Mouse (Mus musculus) telencephalon, adult 2 months (tissue): Measurements from ENCODE around the gene St6galnac4.

Experiments used
- DNase-seq: peaks from one replicate; pipeline ENCODE4 v3.0.0-alpha.2; 2011; ENCODE audit warnings: low read depth, low spot score

The St6galnac4 gene

GRCm38 (mm10) chr2:32586871-32587351 lies at the start of gene St6galnac4:
TSS of gene St6galnac4 (plus strand) at chr2:32587095.
- peak; percentile 90 for DNase-seq

- no peak for DNase-seq
These were observed 49.5 kb upstream of the St6galnac4 start for GRCm38 (mm10) chr2:32537360-32537905.

DNA sequence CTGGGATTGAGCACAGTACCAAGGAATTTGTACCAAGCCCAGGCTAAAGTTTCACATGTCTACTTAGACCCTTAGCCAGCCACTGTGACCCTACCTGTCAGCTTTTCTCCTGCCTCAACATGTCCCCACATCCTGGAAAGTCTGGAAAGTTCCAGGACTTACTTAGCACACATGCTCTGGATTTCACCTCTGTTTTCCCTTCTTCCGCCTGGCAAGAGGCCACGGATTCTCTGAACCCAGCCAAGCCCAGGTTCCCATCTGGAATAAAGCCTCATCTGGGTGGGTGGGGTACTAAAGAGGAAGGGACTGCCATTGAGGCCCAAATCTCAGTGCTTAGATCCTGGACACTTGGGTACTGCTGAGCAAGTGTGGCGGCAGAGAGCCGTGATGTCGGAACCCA lies 49.0 kb upstream of the St6galnac4 start:
- DNase-seq: no peak

DNA sequence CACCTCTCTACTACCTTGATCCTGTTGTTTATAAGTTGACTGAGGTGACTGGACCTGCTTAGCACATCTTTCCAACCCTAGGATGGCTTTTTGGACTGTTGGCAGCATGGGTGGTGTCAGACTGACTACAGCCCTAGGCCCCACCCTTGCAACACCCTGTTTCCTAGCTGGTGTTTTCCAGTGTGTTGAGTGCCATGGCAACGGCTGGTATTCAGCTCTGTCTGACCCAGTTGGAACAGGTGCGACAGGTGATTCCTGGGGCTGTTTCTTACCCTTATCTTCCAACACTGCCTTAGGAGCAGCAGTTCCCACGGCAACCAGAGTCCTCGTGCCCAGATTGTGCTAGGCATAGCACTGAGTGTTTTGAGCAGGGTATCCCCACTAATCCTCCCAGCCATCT lies 48.4 kb upstream of the St6galnac4 start:
- no peak for DNase-seq

DNA sequence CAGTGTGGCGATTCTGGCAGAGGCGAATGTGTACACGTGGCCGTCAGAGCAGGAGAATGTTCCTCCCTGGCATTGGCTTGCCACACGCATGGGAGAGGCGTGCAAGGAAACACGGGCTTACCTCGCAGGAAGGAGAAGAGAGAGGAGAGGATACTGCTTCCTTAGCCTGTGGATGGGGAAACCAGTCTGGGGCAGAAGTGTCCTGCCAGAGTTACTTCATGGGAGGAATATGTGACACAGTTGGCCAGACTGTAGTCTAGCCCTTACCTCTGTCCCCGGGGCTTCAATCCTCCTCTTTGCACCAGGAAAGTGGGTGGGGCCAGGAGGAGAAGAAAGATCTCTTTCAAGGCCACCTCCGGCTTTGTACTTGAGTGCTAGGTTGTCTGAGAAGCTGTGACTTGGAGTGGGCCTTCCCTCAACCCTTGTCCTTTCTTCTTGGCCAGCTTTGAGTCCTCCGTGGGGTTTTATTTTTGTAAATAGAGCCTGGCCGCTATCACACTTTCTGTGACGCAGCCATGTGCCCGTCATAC lies 47.4 kb upstream of the St6galnac4 start:
- DNase-seq: no peak

- no peak for DNase-seq
These were observed 45.5 kb upstream of the St6galnac4 start for GRCm38 (mm10) chr2:32541333-32541908.

GRCm38 (mm10) chr2:32541986-32542573 lies 44.8 kb upstream of the St6galnac4 start:
- DNase-seq: no peak

GRCm38 (mm10) chr2:32543031-32543449 lies 43.9 kb upstream of the St6galnac4 start:
- DNase-seq: no peak

DNA sequence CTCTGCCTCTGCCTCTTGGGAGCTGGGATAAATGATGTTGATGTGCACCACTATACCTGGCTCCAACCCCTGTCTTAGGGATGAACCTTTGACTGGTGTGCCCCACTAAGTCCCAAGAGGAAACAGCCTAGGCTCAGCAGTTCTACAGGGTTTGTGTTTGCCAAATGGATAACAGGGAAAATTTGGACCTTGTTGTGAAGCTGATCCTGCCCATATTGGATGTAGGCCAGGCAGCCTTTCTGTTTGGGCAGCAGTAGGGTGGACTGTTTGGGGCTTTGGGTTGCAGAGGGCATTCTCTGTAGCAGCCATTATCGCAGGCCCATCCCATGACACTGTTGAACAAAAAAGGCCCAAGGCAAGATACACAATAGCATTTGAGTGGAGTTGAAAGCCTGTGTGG lies 39.9 kb upstream of the St6galnac4 start:
- no peak for DNase-seq

- no peak for DNase-seq
These were observed 39.5 kb upstream of the St6galnac4 start for GRCm38 (mm10) chr2:32547380-32547779.

DNA sequence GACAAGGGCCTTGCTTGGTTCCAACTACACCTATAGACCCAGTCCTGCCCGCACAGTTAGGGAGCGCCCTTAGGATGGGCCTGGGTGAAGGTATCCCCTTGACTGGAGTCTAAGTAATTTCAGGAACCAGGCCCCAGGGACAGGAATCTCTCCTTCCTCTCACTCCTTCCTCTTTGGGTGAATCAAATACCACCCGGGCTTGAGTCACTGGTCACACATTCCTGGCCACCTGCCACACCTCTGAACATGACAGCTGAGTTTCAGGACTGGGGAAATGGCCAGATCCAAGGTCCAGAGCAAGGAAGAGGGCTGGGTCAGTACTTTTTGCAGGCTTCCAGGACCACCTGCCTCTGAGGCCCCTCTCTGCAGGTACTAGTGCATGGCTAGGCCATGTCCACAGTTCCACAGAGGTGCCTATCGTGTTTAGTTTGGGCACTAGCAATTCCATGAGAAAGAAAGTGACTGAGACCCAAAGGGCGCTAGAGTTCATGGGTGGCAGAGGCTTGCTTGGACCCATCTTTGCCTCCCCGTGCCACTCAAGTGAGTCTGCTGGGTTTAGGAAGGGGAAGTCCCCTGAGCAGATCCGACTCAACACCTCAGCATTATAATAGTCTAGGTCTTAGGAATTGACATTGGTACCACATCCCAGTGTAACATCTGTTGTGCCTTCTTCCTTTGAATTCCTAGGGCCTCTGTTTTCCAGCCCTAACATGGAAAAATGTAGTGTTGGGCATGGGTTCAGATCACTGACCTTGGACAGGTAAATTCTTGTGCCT lies 38.7 kb upstream of the St6galnac4 start:
- DNase-seq: no peak

DNA sequence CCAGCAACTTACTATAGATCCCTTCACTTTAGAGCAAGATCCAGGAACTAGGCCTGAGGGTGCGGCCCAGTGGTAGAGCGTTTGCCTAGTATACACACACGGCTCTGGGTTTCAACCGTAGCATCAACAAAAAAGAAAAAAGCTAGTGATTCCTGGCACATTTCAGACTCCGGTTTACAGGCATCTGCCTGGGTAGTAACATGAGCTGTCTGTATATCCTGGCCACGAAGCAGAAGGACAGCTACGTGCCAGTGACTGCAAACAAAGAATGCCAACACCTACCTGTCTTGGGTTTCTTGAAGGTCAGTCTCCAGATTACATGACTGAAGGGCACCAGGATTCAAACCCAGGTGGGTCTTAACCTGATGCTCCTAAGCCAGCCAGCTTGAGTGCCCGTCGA lies 37.7 kb upstream of the St6galnac4 start:
- no peak for DNase-seq

DNA sequence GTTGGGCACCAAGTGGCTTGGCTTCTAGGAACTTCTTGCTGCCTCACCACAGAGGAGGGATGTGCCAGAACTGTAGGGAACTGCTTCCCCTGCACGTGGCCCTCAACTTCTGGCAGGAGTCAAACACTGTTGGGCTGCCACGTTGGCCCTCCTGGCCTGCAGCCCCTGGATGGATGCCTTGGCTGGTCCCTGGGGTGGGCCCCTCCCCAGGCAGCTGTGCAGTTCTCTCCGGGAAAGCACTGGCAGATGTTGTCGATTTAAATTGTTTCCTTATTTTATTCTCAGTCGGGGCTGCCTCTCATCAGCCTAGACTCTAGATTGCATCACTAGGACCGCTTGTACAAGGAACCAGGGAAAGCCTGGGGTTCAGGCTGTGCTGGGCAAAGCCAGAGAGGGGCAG lies 37.1 kb upstream of the St6galnac4 start:
- no peak for DNase-seq

DNA sequence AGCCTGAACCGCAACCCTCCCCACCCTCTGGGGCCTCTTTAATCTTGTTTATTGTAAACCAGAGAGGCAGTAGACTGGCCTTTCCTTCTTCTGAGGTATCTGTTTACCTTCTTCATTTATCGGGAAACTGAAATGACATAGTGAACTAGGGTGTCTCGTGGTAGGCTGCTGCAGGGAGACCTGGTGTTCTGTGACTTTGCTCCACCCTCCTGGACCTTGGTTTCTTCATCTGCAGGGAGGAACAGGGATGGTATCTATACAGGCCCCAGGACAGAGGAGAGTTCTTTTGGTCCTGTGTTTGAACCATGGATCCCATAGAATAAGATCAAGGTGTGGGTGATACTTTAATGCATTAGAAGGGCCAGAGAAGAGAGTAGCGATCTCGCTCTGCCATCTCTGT lies 35.7 kb upstream of the St6galnac4 start:
- DNase-seq: no peak

- no peak for DNase-seq
These were observed 33.2 kb upstream of the St6galnac4 start for GRCm38 (mm10) chr2:32553592-32554148.

DNA sequence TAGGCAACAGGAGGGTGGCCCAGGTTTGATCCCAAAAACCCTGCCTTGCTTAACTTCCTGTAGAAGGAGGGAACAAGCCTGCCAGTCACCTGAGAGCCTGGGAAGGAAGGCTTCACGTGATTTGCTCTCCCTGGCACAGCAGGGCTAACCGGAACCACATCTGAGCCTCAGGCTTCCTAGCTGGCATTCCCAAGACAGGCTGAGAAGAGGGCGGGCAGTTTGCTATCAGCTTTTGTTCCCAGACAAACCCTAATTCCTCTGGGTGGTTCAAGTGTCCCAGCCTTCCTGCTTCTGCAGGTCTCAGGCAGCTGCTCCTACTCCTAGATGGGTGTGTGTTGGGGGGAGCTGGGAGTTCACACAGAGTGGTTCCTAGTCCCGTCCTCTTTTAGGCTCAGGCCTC lies 31.4 kb upstream of the St6galnac4 start:
- DNase-seq: no peak

GRCm38 (mm10) chr2:32556019-32556418 lies 30.9 kb upstream of the St6galnac4 start:
- DNase-seq: no peak

GRCm38 (mm10) chr2:32559570-32559969 lies 27.3 kb upstream of the St6galnac4 start:
- peak; percentile 81 for DNase-seq

- DNase-seq: no peak
These were observed 20.3 kb upstream of the St6galnac4 start for GRCm38 (mm10) chr2:32566536-32567063.

GRCm38 (mm10) chr2:32568149-32568548 lies 18.7 kb upstream of the St6galnac4 start:
- no peak for DNase-seq

- DNase-seq: no peak
These were observed 18.0 kb upstream of the St6galnac4 start for GRCm38 (mm10) chr2:32568941-32569340.
